Mouse (Mus musculus) thymus, adult 2 months (tissue): ENCODE results near the gene Fam83c.

ENCODE experiments used
- CTCF ChIP-seq: fragments of 200-500 bp; IDR thresholded peaks from 2 replicates; pipeline ENCODE4 v1.5.1; 2012; ENCODE audit warnings: mild to moderate bottlenecking, control low read depth, low read length, moderate library complexity, borderline replicate concordance; ENCODE audit not compliant: control insufficient read depth, poor library complexity, insufficient read depth; ENCODE audit errors: extremely low read depth
- POLR2A ChIP-seq: fragments of 200-500 bp; IDR thresholded peaks from 2 replicates; pipeline ENCODE4 v1.6.1; 2012; ENCODE audit warnings: mild to moderate bottlenecking, low read length, control low read depth, moderate library complexity; ENCODE audit not compliant: control insufficient read depth, poor library complexity, insufficient read depth; ENCODE audit errors: extremely low read depth

- no peak for TF ChIP-seq POLR2A
- no peak for TF ChIP-seq CTCF
These were observed 19.8 kb downstream of the Fam83c start for GRCm38 (mm10) chr2:155814829-155815228.
